Mouse (Mus musculus): ENCODE data around the gene Dlec1. TPM values are rescaled to one million over a fixed set of nuclear protein-coding genes. Genes with fewer than 3 reads are reported as not detected.

Gene Dlec1
- polyA plus RNA-seq, 1 experiment from 2014 or later, result 1.1 TPM

GRCm38 (mm10) chr9:119167608-119168007 is 65.3 kb downstream of the Dlec1 start:
- H3K4me1 ChIP-seq (ENCODE audit: insufficient read depth), result no peaks in the 10 kb centered on the region
- no peak overlapping the region for H3K4me2 ChIP-seq
- no peak overlapping the region for H3K4me3 ChIP-seq (ENCODE audit: low read depth, low read length)
- H3K9ac ChIP-seq, result no peak overlapping the region
- no peak overlapping the region for H3K27ac ChIP-seq (ENCODE audit: low read depth)
- no peaks in the 10 kb centered on the region for H3K27me3 ChIP-seq (ENCODE audit: insufficient read depth, low read length)
- ATAC-seq (ENCODE audit: insufficient read depth) (no peak), DNase-seq (no peak)
- WGBS, result 90% methylated on average over 2 of the region's 2 CpGs
- H3K9me3 ChIP-seq (ENCODE audit: low read depth, low read length), result no peaks in the 10 kb centered on the region
- TF ChIP-seq CTCF (IDR thresholded peaks at IDR 0.05; ENCODE audit: low read depth), result no peak
- H3K36me3 ChIP-seq (ENCODE audit: insufficient read depth), result no peaks in the 10 kb centered on the region

- no peak overlapping the region for H3K9ac ChIP-seq
- no peak for TF ChIP-seq CTCF (IDR thresholded peaks at IDR 0.05; ENCODE audit: low read depth)
- no peak for DNase-seq
- H3K27me3 ChIP-seq (ENCODE audit: insufficient read depth, low read length), result no peaks in the 10 kb centered on the region
- ATAC-seq (ENCODE audit: insufficient read depth), result no peak
- H3K27ac ChIP-seq (ENCODE audit: low read depth), result no peak overlapping the region
- no peaks in the 10 kb centered on the region for H3K9me3 ChIP-seq (ENCODE audit: low read depth, low read length)
- H3K4me3 ChIP-seq (ENCODE audit: low read depth, low read length), result no peak overlapping the region
- 84% methylated on average over 11 of the region's 11 CpGs for WGBS
- no peak overlapping the region for H3K4me2 ChIP-seq
- H3K4me1 ChIP-seq (ENCODE audit: insufficient read depth), result 0 out of 2 replicates have a peak, but pooled peaks cover 10% of the 10 kb centered on the region
- H3K36me3 ChIP-seq (ENCODE audit: insufficient read depth), result no peaks in the 10 kb centered on the region
Observed at GRCm38 (mm10) chr9:119179292-119179691, 77.0 kb downstream of the Dlec1 start.

- Histone ChIP-seq H3K4me1 (ENCODE audit: insufficient read depth) (0 out of 2 replicates have a peak, but pooled peaks cover 10% of the 10 kb centered on the region), H3K4me2 (no peak overlapping the region), H3K36me3 (ENCODE audit: insufficient read depth) (no peaks in the 10 kb centered on the region), H3K9me3 (ENCODE audit: low read depth, low read length) (no peaks in the 10 kb centered on the region), H3K27ac (ENCODE audit: low read depth) (no peak overlapping the region), H3K4me3 (ENCODE audit: low read depth, low read length) (no peak overlapping the region), H3K27me3 (ENCODE audit: insufficient read depth, low read length) (no peaks in the 10 kb centered on the region), H3K9ac (no peak overlapping the region)
- peak; percentile 89 for DNase-seq
- WGBS, result 6% methylated on average over 3 of the region's 3 CpGs
- ATAC-seq (ENCODE audit: insufficient read depth), result peak; percentile 79
- no peak for TF ChIP-seq CTCF (IDR thresholded peaks at IDR 0.05; ENCODE audit: low read depth)
Observed at GRCm38 (mm10) chr9:119181241-119181728, 79.0 kb downstream of the Dlec1 start.

GRCm38 (mm10) chr9:119192202-119192990 is 90.1 kb downstream of the Dlec1 start:
- H3K36me3 ChIP-seq (ENCODE audit: insufficient read depth), result no peaks in the 10 kb centered on the region
- no peak overlapping the region for H3K9ac ChIP-seq
- TF ChIP-seq CTCF (IDR thresholded peaks at IDR 0.05; ENCODE audit: low read depth), result peak; percentile 79
- no peak overlapping the region for H3K4me2 ChIP-seq
- H3K27me3 ChIP-seq (ENCODE audit: insufficient read depth, low read length), result no peaks in the 10 kb centered on the region
- peak; percentile 69 for DNase-seq
- no peak overlapping the region for H3K27ac ChIP-seq (ENCODE audit: low read depth)
- no peak for ATAC-seq (ENCODE audit: insufficient read depth)
- H3K4me3 ChIP-seq (ENCODE audit: low read depth, low read length), result no peak overlapping the region
- no peaks in the 10 kb centered on the region for H3K4me1 ChIP-seq (ENCODE audit: insufficient read depth)
- WGBS, result 33% methylated on average over 11 of the region's 11 CpGs
- no peaks in the 10 kb centered on the region for H3K9me3 ChIP-seq (ENCODE audit: low read depth, low read length)

Other genes with a start within 250 kb of the Dlec1 start
- gene Ctdspl, start 176.0 kb upstream of the Dlec1 start, polyA plus RNA-seq (2014; fragmentation: Nextera tagmentation; extraction: Ambion mirVana), result 20.1 and 22.9 TPM in 2 replicates
- gene Vill, start 49.7 kb upstream of the Dlec1 start, polyA plus RNA-seq (2014; fragmentation: Nextera tagmentation; extraction: Ambion mirVana), result 35.6 and 36.7 TPM in 2 replicates
- 13.2 and 14.9 TPM in 2 replicates for gene Plcd1, start 9.0 kb upstream of the Dlec1 start, polyA plus RNA-seq (2014; fragmentation: Nextera tagmentation; extraction: Ambion mirVana)
- 0.92 and 0.95 TPM in 2 replicates for gene Acaa1b, start 54.6 kb downstream of the Dlec1 start, polyA plus RNA-seq (2014; fragmentation: Nextera tagmentation; extraction: Ambion mirVana)
- gene Gm47289, start 56.7 kb downstream of the Dlec1 start, polyA plus RNA-seq (2014; fragmentation: Nextera tagmentation; extraction: Ambion mirVana), result not detected in 2 replicates
- gene Slc22a13, start 106.6 kb downstream of the Dlec1 start, polyA plus RNA-seq (2014; fragmentation: Nextera tagmentation; extraction: Ambion mirVana), result not detected in 2 replicates
- 13.3 and 14.4 TPM in 2 replicates for gene Oxsr1, start 219.9 kb downstream of the Dlec1 start, polyA plus RNA-seq (2014; fragmentation: Nextera tagmentation; extraction: Ambion mirVana)
- gene Acaa1a, start 237.2 kb downstream of the Dlec1 start, polyA plus RNA-seq (2014; fragmentation: Nextera tagmentation; extraction: Ambion mirVana), result 80.4 and 87.1 TPM in 2 replicates
- 21.8 and 24.5 TPM in 2 replicates for gene Myd88, start 238.9 kb downstream of the Dlec1 start, polyA plus RNA-seq (2014; fragmentation: Nextera tagmentation; extraction: Ambion mirVana)

Measured in lung, embryonic 14.5 days (tissue).